Mouse (Mus musculus) thymus, postnatal 14 days (tissue): ENCODE measurements around the gene Gm45233.

Source experiments
- DNase-seq: peaks from one replicate; pipeline ENCODE4 v3.0.0; 2021

The Gm45233 gene

GRCm38 (mm10) chr7:43512519-43512918 lies 68.6 kb downstream of the Gm45233 start:
- no peak for DNase-seq
